Mouse (Mus musculus) embryo, embryonic 10.5 days (tissue): ENCODE data around the gene Kcnh5.

ENCODE experiments used
- DNase-seq: peaks from one replicate; pipeline ENCODE4 v3.0.0-alpha.2; 2015; ENCODE audit warnings: low spot score

The Kcnh5 gene

DNA sequence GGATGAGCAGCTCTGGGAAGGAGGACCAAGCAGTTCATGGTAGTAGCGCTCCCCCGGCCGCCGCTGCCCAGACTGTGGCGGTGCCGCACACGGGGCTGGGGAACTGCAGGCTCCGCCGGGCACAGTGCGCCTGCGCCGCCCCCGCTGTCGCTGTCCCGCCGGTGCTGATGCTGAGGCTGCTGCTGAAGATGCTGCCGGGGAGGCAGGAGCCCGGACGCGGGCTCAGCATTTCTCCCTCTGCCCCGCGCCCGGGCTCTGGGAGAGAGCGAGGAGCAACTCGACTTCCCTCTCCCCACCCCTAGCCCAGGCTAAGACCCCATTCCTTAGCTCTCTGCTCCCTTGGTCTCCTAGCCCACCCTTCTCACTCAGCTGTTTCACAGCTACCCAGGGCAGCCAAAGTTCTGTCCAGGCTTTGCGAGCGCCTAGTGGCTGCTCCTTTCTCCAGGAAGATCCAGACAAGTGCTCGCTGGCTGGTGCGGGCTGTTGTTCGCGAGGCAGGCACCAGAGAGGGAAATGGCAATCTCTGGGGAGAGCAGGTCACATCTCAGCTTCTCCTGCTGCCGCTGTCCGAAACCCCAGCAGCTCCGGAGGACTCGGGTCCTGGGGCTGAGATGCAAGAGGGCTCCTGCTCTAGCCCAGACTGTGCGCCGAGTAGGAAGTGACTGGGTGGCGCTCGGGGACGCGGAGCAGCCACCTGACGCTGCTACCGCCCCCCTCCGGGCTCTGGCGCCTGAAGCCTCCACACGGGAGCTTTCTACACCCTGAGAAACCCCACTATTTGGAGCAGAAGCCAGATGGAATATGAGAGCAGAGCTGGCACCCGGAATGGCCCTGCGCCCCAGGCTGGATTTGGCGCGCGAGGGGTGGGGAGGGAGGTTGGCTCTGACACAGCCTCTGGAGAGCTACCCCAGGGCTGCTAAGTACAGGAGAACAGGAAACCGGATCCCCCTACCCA lies at the start of gene Kcnh5:
Gene Kcnh5, minus strand, starts transcription at position 642 of the 955 bp plus-strand sequence.
- DNase-seq = peak; percentile 78

DNA sequence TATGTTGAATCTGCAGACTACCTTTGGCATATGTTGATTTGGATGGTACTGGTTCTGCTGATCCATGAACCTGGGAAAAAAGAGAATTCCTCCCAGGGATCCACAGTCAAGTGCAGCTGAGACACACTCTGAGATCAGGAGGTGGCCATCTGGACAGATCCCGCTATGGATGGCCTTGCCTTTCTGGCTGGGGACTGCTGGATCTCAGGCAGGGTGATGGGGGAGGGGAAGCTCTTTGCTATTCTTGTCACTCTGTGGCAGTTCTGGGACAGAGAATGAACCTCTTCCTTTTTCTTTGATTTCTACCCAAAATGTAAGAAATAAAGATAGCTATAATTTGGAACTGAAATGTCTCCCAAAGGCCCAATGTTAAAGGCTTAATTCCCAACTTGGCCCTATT lies 46.8 kb upstream of the Kcnh5 start:
- no peak for DNase-seq

DNA sequence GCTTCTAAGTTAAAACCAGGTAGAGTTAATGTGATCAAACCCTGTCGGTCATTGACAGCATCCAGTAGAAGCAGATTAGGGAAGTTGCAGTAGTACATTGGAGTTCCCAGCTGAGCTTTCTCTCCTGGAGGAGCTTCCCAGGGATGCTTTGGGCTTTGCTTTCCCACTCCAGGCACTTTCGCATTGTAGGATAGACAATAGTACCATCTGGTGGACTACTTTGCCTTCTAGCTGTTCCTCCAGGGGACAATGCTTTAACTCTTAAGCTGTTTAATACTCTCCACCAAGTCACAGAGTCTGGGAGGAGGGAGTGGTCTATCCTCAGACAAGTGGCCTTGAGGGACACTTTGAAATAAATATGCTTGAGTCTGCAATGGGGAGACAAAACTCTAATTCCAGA lies 12.3 kb upstream of the Kcnh5 start:
- peak; percentile 6 for DNase-seq

DNA sequence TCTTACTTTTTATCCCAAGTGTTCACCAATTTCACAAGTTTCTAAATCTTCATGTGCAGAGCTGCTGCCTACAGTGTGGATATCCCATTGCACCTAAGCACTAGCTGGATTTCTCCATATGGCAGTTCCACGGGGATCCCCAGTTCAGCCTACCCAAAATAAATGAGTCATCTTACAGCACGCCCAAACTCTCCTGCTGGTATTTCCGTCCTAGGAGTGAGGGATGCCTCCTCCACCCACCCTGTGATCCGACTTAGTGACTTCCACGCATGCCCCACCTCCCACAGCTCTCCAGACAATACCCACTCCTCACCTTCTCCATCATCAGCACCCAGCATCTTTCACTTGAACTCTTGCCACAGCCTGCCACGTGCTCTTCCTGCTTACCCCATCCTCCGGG lies 5.5 kb upstream of the Kcnh5 start:
- DNase-seq = no peak

DNA sequence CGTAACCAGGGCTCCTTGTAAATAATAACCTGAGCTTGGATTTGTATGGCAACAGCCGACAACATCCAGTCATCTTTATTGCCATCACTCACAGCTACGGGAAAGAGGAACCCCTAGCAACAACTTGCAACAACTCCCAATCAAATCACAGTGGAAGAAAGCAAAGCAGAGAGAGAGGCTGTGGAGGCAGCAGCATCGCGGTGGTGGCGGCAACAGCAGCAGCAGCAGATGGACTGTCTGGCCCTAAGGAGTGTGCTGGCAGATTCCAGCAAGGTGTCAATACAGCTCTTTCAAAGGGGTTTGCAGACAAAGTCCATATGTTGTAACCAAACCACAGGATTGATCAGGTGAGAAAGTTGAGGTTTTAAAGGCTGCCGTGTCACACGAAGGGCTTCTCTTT lies 2.4 kb upstream of the Kcnh5 start:
- DNase-seq = no peak

DNA sequence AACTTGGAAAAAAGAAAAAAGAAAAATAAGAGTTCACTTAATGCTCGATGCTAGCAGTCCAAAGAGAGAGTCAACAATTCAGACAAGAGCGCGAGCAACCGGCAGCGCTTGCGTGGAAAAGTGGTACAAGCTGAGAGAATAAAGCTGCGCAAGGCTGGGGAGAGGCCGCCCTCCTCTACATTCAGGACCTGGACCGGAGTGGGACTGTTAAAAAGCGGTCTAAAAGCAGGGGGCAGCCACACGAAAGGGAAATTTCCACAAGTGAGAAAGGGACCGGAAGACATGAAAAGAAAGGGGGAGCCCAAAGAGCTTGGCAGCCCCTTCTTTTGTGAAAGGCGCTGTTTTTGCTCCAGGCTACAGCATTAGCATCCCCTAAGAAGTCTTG lies 506 bp upstream of the Kcnh5 start:
- peak; percentile 17 for DNase-seq

DNA sequence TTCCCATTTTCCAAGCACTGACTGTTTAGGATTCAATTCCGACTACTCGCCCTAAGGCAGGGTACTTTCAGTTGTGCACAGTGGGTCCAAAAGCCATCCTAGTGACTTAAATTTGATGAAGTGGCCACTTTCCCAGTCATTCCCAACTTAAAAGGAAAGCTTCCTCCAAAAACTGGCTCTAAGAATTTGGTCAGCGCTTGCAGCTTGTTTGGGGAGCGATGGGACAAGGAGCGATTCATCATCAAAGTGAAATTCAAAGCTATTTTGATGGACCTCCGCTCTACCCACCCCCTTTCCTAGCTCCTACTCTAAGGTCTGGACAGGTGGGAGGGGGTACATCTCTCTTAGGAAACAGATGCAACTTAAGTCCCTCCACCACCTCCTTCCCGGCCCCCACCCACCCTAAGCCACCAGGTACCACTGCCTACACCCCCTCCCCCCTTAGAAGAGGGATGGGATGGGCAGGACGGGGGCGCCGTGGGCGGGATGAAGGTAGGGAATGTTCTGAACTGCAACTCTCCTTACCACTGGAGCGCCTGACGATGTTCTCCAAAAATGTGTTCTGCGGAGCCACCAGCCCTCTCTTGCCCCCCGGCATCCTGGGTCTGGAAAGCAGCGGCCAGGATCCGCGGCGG lies 1.1 kb downstream of the Kcnh5 start:
- peak; percentile 10 for DNase-seq

DNA sequence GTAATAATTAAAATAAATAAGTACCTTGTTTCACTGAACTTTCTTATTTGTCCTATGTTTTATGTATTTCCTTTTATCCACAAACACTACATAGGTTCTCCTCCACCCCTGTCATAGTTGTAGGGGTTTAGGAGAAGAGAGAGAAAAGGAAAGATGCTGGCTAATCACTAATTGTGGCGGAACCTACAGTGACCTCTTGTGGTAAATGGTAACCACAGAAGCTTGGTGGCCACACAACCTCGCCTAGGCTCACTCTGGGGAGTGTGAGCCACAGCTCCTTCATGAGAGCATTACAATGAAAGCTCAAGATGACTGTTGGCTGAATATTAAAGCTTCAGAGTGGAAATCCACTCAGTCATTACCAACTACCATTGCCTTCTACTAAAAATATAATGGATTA lies 6.2 kb downstream of the Kcnh5 start:
- DNase-seq = peak; percentile 52

DNA sequence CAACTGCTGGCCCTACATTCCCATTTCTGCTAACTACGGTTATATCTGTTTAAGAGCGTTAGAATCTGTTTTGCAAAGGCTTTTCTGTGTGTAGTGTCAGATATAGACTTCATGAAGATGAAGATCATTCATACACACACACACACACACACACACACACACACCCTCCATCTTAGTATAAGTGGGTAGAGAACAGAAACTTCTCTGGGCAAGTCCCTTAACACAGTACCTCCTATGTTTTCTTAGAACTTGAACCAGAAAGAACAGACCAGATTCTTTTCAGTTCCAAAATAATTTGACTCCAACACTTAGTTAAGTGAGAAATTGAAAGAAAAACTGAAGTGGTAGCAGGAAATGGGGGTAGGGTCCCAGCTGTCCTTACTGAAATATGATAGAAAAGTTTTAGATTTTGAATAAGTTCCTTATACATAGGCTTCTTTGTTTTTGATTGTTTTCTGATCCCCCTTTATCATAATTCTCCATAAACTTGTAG lies 24.0 kb downstream of the Kcnh5 start:
- DNase-seq = no peak

DNA sequence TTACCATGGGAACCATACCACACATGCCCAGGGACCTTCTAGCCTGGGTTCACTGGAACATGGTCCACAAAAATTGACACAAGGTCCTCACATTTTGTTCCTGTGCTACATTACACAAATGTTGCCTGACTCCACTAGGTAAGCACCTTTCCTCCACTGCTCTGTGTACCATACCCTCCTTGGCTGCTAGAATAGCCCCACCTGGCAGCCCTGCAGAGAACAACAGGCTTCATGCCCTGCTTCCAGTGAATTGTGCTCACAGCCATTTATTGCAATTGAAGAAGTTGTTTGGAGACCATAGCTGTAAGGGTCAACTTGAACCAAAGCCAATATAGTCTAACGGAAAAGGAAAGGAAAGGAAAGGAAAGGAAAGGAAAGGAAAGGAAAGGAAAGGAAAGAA lies 37.3 kb downstream of the Kcnh5 start:
- no peak for DNase-seq

DNA sequence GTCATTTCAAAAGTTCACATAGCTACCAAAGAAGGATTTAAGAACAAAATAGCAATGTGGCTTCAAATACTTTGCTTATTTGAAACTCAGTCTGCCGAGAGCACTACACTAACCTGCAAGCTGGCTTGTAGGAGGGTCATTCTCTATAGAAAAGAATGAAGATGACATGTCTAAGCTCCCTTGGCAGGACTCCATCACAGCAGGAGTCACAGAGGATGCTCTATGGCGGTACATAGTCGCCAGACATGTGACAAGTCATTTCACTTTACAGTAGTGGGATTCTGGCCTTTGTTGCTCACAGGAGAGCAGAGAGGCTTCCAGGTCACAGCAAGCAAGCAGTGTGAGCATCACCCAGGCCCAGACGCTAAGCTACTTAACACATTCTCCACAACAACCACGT lies 85.2 kb downstream of the Kcnh5 start:
- no peak for DNase-seq

DNA sequence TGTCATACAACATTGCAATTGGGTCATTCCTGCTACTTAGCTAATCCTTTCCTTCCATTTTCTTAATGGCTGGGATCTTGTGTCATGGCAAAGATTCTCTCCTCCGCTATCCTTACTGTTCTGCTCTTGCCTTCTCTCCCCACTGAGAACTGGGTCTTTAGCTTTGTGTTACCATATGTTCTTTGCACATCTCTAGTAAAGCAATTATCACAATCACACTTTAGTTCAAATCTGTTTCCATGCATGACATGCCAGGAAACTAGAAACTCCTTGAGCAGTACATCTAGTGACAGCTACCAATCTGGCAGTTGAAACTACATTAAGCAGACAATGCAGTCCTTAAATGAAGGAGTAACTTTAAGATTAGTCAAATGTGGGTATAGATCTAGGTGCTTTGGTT lies 86.2 kb downstream of the Kcnh5 start:
- no peak for DNase-seq

DNA sequence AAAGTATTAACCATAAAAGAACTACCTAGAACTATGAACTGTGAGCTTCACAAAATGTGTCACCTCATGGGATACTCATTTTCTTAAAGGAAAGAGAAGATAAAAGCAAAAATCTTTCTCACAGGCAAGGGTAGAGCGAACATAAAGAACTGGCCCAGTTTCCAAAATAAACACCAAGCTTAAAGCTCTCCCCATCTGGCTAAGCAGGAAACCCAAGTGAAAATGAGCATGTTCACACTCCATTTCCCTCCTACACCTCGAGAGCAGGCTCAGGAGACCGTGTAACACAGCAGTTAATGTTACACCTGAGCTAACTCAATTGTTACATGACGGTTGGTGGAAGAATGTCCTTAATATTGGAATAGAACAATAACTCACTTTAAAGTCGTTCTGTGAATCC lies 100.0 kb downstream of the Kcnh5 start:
- DNase-seq = no peak

DNA sequence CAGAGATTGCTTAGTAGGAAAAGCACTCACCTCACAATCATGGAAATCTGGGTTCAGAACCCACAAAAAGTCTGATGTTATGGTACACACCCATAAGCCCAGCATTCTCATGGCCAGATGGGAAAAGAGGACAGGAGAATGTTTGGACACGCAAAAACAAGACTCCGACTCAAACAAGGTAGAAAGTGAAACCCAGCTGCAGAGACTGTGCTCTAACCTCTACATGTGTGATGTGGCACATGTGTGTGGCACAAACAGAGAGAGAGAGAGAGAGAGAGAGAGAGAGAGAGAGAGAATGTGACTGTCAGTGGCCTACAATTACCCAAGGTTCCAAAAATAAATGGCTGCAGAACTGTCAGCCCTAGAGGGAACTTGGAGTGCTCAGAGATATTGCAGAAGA lies 106.1 kb downstream of the Kcnh5 start:
- DNase-seq = no peak

DNA sequence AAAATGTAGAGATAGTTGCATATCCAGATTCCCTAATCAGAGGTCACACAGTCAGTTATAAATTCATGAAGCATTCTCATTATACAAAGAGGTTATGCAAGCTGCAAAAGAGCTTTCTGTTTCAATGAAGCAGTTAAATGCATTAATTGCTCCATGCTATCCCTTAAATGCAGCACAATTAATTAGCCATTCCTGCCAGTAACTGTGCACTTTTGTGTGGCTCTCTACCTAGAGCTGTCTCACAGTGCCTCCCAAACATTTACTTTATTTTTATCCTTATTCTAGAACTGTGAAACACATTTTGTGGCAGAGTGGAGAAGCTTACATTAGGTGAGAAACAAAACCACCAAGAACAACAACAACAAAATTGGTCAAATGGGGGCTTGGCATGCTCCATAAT lies 114.6 kb downstream of the Kcnh5 start:
- DNase-seq = no peak

DNA sequence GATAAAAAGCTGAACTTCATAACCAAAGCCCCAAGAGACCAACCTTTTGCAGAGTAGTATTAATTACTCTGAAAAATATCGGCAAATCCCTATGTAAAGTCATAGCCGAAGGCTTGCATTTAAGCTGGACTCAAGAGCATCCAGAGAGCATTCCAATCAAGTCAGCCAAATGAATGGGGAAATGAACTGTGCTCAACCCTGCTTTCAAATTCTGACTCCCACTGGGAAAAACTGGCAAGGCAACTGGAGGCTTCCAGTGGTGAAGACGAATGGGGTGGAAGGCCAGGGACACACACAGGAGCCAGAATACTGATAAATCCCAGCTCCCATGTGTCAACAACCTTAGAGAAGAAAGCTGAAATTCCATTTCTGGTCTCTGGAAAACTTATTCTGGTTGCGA lies 115.4 kb downstream of the Kcnh5 start:
- peak; percentile 6 for DNase-seq

DNA sequence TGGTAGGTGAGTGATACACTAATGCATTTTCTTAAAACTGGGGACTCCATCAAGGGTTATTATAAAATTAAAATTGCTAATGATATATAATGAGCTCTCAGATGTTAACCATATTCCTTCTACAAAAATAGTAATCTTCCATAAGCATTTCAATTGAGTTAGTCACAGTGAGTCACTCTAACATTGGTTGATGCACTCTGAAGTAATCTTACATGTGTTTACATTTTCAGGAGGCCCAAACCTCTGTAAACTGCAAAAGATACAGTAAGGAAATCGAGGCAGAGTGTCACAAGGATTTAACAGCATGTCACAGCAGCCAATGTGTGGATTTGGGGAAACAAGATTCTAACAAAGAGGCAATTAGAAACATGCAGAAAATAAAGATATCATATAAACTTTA lies 123.4 kb downstream of the Kcnh5 start:
- no peak for DNase-seq

DNA sequence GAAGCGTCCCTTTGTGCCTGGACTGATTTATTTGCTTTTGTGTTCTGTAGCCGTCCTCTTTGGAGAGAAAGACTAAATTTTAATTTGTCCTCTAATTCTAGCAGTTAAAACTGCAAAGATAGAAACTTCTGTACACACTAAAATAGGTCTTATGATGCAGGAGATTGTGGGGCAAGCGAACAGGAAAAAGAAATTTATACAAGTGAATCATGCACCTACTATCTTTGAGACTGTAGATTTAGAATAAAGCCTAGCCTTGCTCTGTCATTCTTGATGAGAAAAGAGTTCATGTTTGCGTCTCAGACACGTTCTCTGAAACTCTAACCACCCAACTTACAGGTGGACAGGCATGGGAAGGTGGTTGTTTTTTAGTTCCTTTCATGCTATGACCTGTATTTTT lies 140.4 kb downstream of the Kcnh5 start:
- DNase-seq = no peak

DNA sequence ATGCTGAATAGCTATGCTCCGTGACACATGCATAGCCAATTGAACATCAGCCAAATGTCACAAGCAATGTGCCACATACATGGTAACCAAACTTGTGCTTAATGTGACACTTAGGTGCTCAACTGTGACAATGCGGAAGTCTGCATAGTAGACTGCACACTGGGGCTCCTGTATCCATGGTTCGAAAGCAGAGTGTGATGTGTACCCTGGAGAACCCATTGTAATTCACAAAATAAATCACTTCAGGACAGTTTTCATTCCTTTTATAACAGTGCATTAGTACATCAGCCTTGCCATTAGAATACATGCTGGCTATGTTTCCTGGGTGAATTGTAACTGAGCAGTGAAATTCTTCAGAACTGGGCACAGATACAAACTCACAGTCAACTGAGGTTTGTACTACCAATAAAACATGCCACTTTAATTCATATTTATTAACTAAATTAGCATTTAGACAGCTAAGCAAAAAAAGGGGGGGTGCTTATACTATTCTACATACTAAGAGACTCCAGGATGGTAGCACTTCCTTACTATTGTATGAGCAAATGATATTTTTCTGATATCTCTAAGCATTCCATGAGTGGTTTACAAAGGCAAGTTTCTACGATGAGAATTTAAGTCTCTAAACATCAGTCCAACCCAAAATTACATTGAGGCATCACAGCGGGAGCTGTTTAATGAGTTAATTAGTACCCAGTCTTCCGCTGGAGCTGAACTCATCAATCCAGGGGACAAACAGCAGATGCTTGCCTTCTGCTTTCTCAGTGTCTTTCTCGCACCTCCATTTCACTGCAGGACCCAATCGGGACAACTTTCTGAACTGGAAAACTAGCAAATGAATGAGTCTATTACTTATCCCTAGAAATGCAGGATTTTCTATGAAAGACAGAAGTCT lies 144.9 kb downstream of the Kcnh5 start:
- DNase-seq = no peak

DNA sequence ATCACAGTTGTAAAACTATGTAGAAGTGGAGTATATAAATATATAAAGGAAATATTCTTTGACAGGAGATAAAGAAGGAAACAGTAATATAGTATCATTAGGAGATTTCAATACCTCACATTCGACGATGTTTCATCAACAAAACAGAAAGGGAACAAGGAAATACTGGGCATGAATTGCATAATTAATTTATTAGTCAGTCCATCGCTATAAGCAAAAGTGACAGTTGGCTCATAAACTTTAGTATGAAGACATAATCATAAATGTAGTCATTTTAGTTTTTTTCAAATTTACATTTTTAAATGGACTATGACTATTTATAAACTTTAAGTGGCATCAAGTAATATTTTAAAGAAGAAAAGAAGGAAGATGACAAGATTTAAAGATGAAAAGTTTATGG lies 205.9 kb downstream of the Kcnh5 start:
- no peak for DNase-seq

DNA sequence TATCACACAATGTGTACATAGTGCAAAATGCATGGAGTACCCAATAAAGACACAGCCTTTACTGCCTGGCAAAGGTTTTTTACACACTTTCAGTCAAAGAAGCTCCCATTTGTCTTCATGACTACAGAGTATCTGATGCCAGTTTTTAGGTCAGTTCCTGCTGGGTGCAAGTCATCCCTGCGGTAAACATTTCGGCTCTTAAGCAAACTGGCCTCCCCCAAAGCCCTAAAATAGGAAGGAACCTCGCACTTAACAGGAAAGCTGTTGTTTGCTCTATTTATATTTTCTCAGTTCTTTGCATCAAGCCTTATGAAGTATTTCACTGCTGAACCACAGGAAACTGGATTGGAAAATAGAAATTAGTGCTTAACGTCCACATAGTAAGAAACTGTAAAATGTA lies 207.7 kb downstream of the Kcnh5 start:
- no peak for DNase-seq

DNA sequence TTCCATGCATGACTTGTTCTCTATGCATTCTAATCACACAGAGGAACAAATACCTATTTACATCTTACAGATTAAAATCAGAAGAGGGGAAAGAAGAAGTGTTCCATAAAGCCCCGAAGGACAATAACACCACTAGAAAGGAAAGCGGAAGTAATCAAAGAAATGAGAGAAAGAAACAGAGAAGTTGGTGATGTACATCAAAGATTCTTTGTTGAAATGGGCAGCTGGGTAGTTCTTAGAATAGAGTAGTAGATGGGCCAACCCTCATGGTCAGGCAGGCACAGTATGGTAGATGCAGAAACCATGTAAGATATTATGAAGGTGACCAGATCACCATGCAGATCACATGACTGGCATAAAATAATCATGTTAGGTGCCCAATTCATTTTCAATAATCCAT lies 210.9 kb downstream of the Kcnh5 start:
- no peak for DNase-seq
